Mouse (Mus musculus): Measurements from ENCODE around the gene Sumo3.
A peak's percentile ranks its signal among the peaks of the same experiment; 100 is the strongest.

DNA sequence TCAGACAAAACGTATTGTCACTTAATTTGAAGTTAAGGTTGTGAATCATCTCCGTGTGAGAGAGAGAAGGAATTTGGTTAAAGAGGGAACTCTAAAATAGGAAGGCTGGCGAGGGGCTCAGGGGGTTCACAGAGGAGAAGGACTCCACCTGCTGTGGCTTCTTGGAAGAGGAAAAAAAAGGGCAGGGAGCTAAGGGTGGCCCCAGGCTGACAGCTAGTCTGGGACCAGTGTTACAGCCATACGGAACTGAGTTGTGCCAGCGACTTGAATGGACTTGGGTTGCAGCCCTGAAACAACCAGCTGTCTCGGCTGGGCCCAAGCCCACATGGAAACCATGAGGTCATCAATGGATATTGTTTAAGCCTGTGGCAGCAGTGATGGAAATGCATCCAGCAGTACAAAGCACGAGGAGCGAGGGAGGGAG lies 17.2 kb downstream of the Sumo3 start:
- TF ChIP-seq CTCF (IDR thresholded peaks at IDR 0.05; ENCODE audit: extremely low read depth, insufficient read length, insufficient replicate concordance, low read depth, low read length) = peak; percentile 11; the same call in 1 of the 2 replicates
- TF ChIP-seq POLR2A (IDR thresholded peaks at IDR 0.05; ENCODE audit: low read depth, low read length) = 0 out of 2 replicates have a peak, but pooled peaks have one; percentile 25

All from small intestine, adult 2 months (tissue).